Mouse (Mus musculus) cerebellum, postnatal 25 days (tissue): ENCODE results near the gene Tom1.
A peak's percentile ranks its signal among the peaks of the same experiment; 100 is the strongest.

Experiments
- DNase-seq, 2 experiments: peaks; one replicate each; pipeline ENCODE4 v3.0.0; 2021; ENCODE audit warnings: mixed read lengths in 2 of 2

Tom1 gene

DNA sequence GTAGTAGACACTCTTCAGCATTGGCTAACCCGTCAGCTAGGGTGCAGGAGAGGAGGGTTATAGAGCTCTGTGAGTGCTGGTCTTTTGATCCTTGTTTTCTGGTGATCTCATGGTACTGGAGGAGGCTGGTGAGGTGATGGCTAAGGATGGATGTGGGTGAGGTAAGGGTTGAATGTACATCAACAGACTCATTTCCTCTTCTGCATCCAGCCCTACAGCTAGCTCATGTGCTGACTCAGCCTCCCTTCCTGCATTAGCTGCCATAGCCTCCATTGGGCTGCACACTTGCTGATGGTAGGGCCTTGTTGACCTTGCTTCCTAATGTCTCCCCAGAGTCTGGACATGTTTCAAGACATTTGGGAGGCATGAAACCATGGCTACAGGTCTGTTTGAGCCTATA is 9.5 kb downstream of the Tom1 start:
- DNase-seq, result no peak

DNA sequence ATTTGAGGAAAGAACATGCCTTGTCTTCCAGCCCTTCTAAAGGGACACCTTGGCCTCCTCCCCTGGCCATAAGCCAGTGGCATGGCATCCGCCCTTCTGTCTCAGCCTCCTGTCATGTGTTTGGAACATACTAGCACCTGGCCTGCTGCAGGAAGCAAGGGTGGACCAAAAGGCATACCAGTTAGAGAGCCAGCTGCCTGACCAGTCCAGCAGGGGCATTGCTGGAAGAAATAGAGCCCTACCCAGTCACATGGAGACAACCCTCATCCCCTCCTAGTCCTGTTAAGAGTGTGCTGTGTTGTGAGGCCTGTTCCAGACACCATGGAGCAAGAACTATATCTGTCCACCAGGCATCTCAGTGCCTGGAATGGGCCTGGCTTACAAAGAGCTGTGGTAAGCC is 12.8 kb downstream of the Tom1 start:
- peak; percentile 52 to 67 for DNase-seq

DNA sequence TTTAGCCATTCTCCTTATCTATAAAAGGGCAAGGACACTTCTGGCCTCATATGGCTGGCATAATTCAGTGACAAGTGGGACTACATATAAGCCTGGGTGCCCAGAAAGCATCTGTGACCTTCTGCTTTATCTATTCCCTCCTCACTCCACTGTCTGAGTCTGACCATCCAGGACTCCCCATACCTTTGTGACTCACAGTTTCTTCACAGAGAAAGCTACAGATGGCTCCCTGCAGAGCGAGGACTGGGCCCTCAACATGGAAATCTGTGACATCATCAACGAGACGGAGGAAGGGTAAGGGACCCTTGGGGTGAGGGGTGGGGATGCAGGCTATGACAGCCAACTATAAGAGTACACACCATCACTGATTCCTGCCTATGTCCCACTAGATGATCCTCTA is 14.3 kb downstream of the Tom1 start:
- DNase-seq, result no peak

GRCm38 (mm10) chr8:75053342-75053741 is 19.8 kb downstream of the Tom1 start:
- no peak for DNase-seq

DNA sequence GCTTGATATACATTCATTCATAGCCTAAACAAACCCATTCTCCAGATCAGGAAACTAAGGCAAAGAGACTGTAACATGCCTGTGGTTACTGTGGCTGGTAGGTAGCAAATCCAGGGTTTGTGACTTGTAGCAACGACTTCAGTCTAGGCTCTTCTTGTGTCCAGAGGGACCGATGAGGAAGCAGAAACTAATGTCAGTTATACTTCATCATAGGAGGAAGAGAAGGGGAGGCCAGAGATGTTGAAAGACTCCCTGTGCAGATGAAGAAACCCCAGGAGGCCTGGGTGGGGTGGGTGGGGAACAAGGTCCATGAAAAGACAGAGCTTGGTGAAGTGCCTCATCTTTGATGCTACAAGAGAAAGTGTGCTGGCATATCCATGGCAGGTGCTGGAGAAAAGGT is 22.2 kb downstream of the Tom1 start:
- no peak for DNase-seq

DNA sequence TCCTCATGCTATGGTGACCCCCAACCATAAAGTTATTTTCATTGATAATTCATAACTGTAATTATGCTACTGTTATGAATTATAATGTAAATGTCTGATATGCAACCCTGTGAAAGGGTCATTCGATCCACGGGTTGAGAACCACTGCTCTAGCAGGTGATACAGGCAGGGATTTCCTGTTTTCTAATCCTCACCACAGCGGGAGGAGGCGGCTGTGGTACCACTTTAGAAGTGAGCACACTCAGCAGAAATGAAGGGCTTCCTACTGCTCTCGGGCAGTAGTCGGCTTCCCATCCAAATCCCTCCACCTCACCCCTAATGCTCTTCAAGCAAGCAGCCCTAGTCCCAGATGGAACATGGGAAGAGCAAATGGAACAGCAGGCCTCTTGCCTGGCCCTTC is 26.5 kb downstream of the Tom1 start:
- no peak for DNase-seq

DNA sequence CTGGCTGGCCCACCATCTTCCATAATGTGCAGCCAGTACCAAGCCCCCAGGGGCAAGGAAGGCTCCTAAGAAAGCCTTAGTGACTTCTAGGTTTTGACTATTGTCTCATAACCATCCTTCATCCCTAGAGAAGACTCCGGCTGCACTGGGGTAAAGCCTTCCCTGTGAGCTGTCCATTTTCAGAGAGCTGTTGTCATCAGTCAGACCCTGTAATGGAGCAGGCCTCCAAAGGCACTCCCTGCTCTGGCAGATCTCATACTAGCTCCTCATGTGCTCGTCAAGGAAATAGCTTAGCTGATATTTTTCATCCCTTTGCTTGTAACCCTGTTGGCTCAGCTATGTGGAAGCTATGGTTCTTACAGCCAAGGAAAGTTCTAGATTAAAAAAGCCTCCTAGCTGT is 27.3 kb downstream of the Tom1 start:
- no peak for DNase-seq

GRCm38 (mm10) chr8:75063290-75063689 is 29.8 kb downstream of the Tom1 start:
- no peak for DNase-seq

GRCm38 (mm10) chr8:75064790-75065189 is 31.3 kb downstream of the Tom1 start:
- no peak for DNase-seq

GRCm38 (mm10) chr8:75067287-75067686 is 33.8 kb downstream of the Tom1 start:
- no peak for DNase-seq

- DNase-seq, result no peak
These were observed 36.8 kb downstream of the Tom1 start for GRCm38 (mm10) chr8:75070297-75070696.

- peak; percentile 80 to 89 for DNase-seq
These were observed 38.3 kb downstream of the Tom1 start for GRCm38 (mm10) chr8:75071627-75072346.

- no peak for DNase-seq
These were observed 41.4 kb downstream of the Tom1 start for GRCm38 (mm10) chr8:75074876-75075275.

GRCm38 (mm10) chr8:75078215-75078614 is 44.7 kb downstream of the Tom1 start:
- DNase-seq, result no peak

- no peak for DNase-seq
These were observed 45.3 kb downstream of the Tom1 start for GRCm38 (mm10) chr8:75078851-75079250.

- DNase-seq, result no peak
These were observed 48.0 kb downstream of the Tom1 start for GRCm38 (mm10) chr8:75081364-75082040.

GRCm38 (mm10) chr8:75082181-75082805 is 48.8 kb downstream of the Tom1 start:
- DNase-seq, result no peak

DNA sequence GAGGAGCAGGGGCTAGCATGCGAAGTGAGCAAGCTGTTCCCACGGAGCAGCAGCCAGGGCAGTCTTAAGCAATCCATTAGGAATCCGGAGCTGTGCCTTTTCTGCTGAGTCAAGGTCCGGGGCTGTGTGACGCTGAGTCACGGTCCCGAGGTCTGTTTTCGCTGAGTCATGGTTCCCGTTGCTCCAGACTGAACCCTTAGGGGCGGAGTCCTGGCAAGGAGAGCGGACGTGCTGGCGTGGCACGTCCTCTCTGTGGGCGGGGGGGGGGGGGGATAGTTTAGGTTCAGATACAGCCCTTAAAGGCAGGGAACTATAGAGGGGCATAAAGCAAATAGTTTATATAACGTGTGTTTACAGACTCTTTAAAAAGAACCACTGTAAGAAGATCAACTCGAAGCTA is 50.3 kb downstream of the Tom1 start:
- DNase-seq, result peak; percentile 66 to 82

DNA sequence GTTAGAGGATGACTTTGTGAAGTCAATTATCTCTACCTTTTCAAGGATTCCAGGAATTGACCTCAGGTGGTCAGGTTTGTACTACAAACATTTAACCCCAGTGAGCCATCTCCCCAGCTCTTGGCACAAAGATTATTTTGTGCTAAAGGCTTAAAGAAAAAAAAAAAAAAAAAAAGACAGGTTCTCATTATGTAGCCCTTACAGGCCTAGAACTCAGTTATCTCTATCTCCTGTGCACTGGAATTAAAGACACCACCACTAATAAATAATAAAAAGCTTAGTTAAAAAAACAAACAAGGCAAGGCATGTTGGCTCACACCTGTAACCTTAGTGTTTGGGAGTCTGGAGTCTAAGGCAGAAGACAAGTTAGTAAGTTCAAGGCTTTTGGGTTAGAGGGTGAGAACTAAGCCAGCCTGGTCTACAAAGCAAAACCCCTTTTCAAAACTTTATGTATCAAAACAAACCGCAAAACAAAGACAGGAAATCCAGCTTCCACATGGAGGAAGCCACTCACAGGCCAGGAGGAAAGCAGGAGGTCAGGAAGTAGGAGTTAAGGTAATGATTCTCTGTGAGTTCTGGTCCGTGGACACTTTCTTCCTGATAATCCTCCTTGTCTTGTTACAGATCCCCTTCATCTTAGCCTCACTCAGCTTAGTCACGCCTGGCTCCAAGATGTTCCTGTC is 51.0 kb downstream of the Tom1 start:
- no peak for DNase-seq

- no peak for DNase-seq
These were observed 52.5 kb downstream of the Tom1 start for GRCm38 (mm10) chr8:75086002-75086401.

GRCm38 (mm10) chr8:75087127-75087526 is 53.6 kb downstream of the Tom1 start:
- no peak for DNase-seq

GRCm38 (mm10) chr8:75088989-75089881 is 55.7 kb downstream of the Tom1 start:
- DNase-seq, result no peak
